Mouse (Mus musculus): ENCODE data around the gene Tuba1a.
A peak's percentile ranks its signal among the peaks of the same experiment; 100 is the strongest.

- TF ChIP-seq POLR2A (IDR thresholded peaks at IDR 0.05; ENCODE audit: control insufficient read depth, extremely low read depth, insufficient read depth, low read length, poor library complexity) (peak; percentile 69), CTCF (IDR thresholded peaks at IDR 0.05; ENCODE audit: borderline replicate concordance, control insufficient read depth, extremely low read depth, insufficient read depth, low read length, poor library complexity) (0 out of 2 replicates have a peak, but pooled peaks have one; percentile 30)
These were observed 19.2 kb downstream of the Tuba1a start, which contains the start of gene Tuba1b for GRCm38 (mm10) chr15:98934217-98934839.

Data from thymus, adult 2 months (tissue).